Mouse (Mus musculus) C2C12 (cell line): ENCODE data around the gene Fars2. TPM values are rescaled to one million over a fixed set of nuclear protein-coding genes. Genes with fewer than 3 reads are reported as not detected.

Experiments
- H3K27me3 ChIP-seq: one replicate; pipeline ENCODE4 v1.6.1; 2011; ENCODE audit not compliant: control insufficient read depth, insufficient read depth, insufficient read length
- H3K36me3 ChIP-seq: one replicate; pipeline ENCODE4 v1.6.1; 2011; ENCODE audit not compliant: control insufficient read depth, insufficient read depth
- H3K4me3 ChIP-seq: one replicate; pipeline ENCODE4 v1.5.1; 2011; ENCODE audit warnings: mild to moderate bottlenecking, control low read depth; ENCODE audit not compliant: poor library complexity, insufficient read depth, severe bottlenecking
- H3K79me2 ChIP-seq: one replicate; pipeline ENCODE4 v1.6.1; 2011; ENCODE audit not compliant: control insufficient read depth, insufficient read depth
- H3K79me3 ChIP-seq: one replicate; pipeline ENCODE4 v1.6.1; 2011; ENCODE audit warnings: low read depth, control low read depth
- H3ac ChIP-seq: one replicate; pipeline ENCODE3; 2011; ENCODE audit warnings: low read depth; ENCODE audit not compliant: control insufficient read depth, insufficient read length
- CEBPB ChIP-seq: IDR thresholded peaks from one replicate; pipeline ENCODE4 v1.6.1; 2011; ENCODE audit warnings: low read depth, mild to moderate bottlenecking, control low read depth, moderate library complexity
- CTCF ChIP-seq: IDR thresholded peaks from one replicate; pipeline ENCODE4 v1.5.1; 2011; ENCODE audit not compliant: control insufficient read depth, insufficient read depth, insufficient read length
- FOSL1 ChIP-seq: IDR thresholded peaks from one replicate; pipeline ENCODE4 v1.8.0; 2011; ENCODE audit warnings: mild to moderate bottlenecking, low read length; ENCODE audit not compliant: poor library complexity, insufficient read depth, severe bottlenecking
- MAX ChIP-seq: IDR thresholded peaks from one replicate; pipeline ENCODE4 v1.6.1; 2011; ENCODE audit warnings: mild to moderate bottlenecking, control low read depth
- MYOD1 ChIP-seq: IDR thresholded peaks from one replicate; pipeline ENCODE4 v1.6.1; 2011; ENCODE audit warnings: low read depth; ENCODE audit not compliant: control insufficient read depth, insufficient read length
- MYOG ChIP-seq: IDR thresholded peaks from one replicate; pipeline ENCODE4 v1.6.1; 2011; ENCODE audit not compliant: control insufficient read depth, insufficient read length; ENCODE audit errors: extremely low read depth
- USF1 ChIP-seq: IDR thresholded peaks from one replicate; pipeline ENCODE4 v1.6.1; 2011; ENCODE audit warnings: low read depth, mild to moderate bottlenecking, control low read depth, moderate library complexity
- polyA plus RNA-seq: library from polyadenylated mRNA; unstranded; fragments of >200 nt; fragmentation: generic; extraction: Trizol; gene quantifications from one replicate; pipeline ENCODE4 v1.2.1, GENCODE M21; 2012; ENCODE audit warnings: missing spikeins

The Fars2 gene
- polyA plus RNA-seq, 1 experiment: 25.9 TPM

GRCm38 (mm10) chr13:36298782-36299031, 181.5 kb downstream of the Fars2 start:
- H3K36me3 ChIP-seq: no peaks in the 10 kb centered on the region
- no peak overlapping the region for H3ac ChIP-seq
- TF ChIP-seq MYOD1: no peak
- no peak for TF ChIP-seq MYOG
- TF ChIP-seq MAX: no peak
- no peak for TF ChIP-seq CTCF
- no peak for TF ChIP-seq FOSL1
- TF ChIP-seq CEBPB: no peak
- no peaks in the 10 kb centered on the region for H3K27me3 ChIP-seq
- H3K4me3 ChIP-seq: no peak overlapping the region
- H3K79me2 ChIP-seq: no peaks in the 10 kb centered on the region
- H3K79me3 ChIP-seq: no peaks in the 10 kb centered on the region

DNA sequence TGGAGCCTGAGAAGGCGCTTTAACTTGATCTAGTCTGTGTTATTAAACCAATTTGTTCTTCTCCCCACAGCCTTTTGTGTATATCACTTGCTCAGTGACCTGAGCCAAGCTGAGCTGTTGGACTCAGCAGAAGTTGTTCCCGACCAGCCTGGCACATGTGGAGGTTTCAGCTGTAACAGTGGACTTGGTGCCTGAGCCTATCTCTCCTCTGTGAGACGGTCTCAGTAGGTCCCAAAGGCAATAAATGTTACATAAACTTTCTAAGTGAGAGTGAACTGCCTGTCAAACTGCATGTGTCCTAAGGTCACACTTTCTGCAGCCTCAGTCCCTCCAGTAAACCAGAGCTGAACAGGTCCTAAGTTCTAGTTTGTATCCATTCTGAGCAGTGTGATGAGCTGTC, 185.6 kb downstream of the Fars2 start:
- no peak for TF ChIP-seq FOSL1
- Histone ChIP-seq H3K4me3 (no peak overlapping the region), H3K36me3 (no peaks in the 10 kb centered on the region), H3ac (no peak overlapping the region), H3K79me3 (no peaks in the 10 kb centered on the region), H3K27me3 (no peaks in the 10 kb centered on the region), H3K79me2 (no peaks in the 10 kb centered on the region)

DNA sequence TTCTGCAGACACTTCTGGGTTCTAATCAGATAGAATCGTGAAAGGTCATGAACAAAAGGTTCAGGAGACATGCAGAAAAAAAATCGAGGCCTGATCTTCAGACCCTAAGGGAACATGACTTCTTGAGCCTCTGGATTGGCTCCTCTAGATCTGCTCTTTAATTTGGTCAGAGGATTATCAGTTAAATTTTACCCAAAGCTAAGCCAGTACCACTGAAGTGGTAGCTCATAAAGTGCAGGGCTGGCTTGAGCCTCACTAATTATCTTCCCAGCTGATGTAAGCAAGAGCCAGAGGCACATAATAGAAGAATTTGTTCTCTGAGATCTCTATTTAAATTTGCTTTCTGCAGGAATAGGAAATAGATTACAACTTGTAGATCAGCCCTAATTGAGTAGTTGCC, 188.1 kb downstream of the Fars2 start:
- H3K79me3 ChIP-seq: no peaks in the 10 kb centered on the region
- no peaks in the 10 kb centered on the region for H3K36me3 ChIP-seq
- H3K27me3 ChIP-seq: no peaks in the 10 kb centered on the region
- no peaks in the 10 kb centered on the region for H3K79me2 ChIP-seq
- TF ChIP-seq MYOD1 (no peak), MAX (no peak), USF1 (no peak), CTCF (no peak), FOSL1 (no peak)
- H3K4me3 ChIP-seq: no peak overlapping the region
- H3ac ChIP-seq: no peak overlapping the region

- TF ChIP-seq FOSL1 (no peak), MYOD1 (no peak), MYOG (no peak), USF1 (no peak), CTCF (no peak), MAX (no peak), CEBPB (no peak)
- Histone ChIP-seq H3K4me3 (no peak overlapping the region), H3K27me3 (no peaks in the 10 kb centered on the region), H3K79me2 (no peaks in the 10 kb centered on the region), H3K79me3 (no peaks in the 10 kb centered on the region), H3ac (no peak overlapping the region), H3K36me3 (no peaks in the 10 kb centered on the region)
These were observed 190.2 kb downstream of the Fars2 start for GRCm38 (mm10) chr13:36307386-36307785.

- no peaks in the 10 kb centered on the region for H3K36me3 ChIP-seq
- H3K27me3 ChIP-seq: no peaks in the 10 kb centered on the region
- H3ac ChIP-seq: no peak overlapping the region
- H3K4me3 ChIP-seq: no peak overlapping the region
- no peaks in the 10 kb centered on the region for H3K79me3 ChIP-seq
- H3K79me2 ChIP-seq: no peaks in the 10 kb centered on the region
- TF ChIP-seq MAX (no peak), CEBPB (no peak), CTCF (no peak), FOSL1 (no peak), USF1 (no peak), MYOG (no peak), MYOD1 (no peak)
These were observed 191.9 kb downstream of the Fars2 start for GRCm38 (mm10) chr13:36309160-36309559.

GRCm38 (mm10) chr13:36314218-36314617, 197.0 kb downstream of the Fars2 start:
- Histone ChIP-seq H3K36me3 (no peaks in the 10 kb centered on the region), H3K79me3 (no peaks in the 10 kb centered on the region), H3K79me2 (no peaks in the 10 kb centered on the region), H3ac (no peak overlapping the region), H3K4me3 (no peak overlapping the region), H3K27me3 (no peaks in the 10 kb centered on the region)
- TF ChIP-seq MYOG: no peak
- no peak for TF ChIP-seq MYOD1
- no peak for TF ChIP-seq USF1
- TF ChIP-seq CTCF: no peak
- no peak for TF ChIP-seq FOSL1
- no peak for TF ChIP-seq CEBPB
